Mouse (Mus musculus): Measurements from ENCODE around the gene Acsf3. TPM values are rescaled to one million over a fixed set of nuclear protein-coding genes. Genes with fewer than 3 reads are reported as not detected.
A peak's percentile ranks its signal among the peaks of the same experiment; 100 is the strongest.

Acsf3 gene
- 15.4 and 17.5 TPM in 2 replicates for polyA plus RNA-seq (2014; fragmentation: Nextera tagmentation; extraction: Ambion mirVana)

DNA sequence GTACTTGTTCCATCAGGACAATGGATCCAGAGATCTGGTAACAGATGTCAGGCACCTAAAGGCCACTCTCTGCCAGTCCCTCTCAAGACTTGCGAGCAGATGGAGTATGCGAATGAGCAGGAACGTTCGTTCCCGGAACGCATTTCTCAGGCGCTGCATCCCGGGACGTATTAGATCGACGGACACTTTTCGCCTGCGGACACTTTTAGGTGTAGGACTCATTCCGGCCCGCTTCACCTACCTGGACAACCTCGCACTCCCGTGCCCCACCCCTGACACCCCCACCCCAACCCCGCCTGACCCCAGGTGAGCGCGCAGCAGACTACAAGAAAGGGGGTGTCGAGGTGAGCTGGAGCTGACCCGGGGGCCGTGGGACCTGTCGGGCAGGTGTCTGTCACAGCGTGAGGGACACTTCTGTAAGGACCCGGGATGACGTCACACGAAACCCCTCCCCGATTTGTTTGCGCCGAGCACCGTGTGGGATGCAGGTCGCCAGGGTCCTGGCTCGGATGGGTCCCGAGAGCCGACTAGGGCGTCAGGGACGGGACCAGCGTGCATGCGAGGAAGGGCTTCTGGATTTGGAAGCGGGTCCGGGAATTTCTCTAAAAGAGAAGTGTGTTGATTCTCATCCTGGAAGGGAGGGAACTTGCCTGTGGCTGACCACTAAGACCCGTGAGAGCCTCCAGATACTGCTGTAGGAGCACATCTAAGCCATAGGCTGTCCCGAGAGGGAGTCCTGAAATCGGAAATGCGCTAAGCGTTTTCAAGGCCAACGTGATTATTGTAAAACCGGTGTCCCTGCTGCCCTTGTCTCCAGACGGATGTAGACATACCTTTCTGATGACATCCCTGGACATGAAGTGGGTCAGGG is at the start of gene Acsf3:
Acsf3 (plus strand) TSS at position 202 of the 871 bp plus-strand sequence.
- peak within 1 kb of the TSS; percentile 82 for H3K9ac ChIP-seq (ENCODE audit: low read depth, low read length)
- H3K4me3 ChIP-seq (ENCODE audit: low read depth, low read length): peak within 1 kb of the TSS; percentile 72
- H3K4me2 ChIP-seq: peak within 1 kb of the TSS; percentile 61
- no peaks in the 10 kb centered on the region for H3K9me3 ChIP-seq (replicated peaks; ENCODE audit: control insufficient read depth, low read length)
- peak; percentile 50; the same call in 1 of the 2 replicates for ATAC-seq (replicated peaks; ENCODE audit: insufficient number of reproducible peaks, low FRiP score, low TSS enrichment)
- H3K27ac ChIP-seq (ENCODE audit: low read depth, low read length): no peak within 1 kb of the TSS
- H3K27me3 ChIP-seq (ENCODE audit: control insufficient read depth, insufficient read depth, low read length): peaks cover 10% of the 10 kb centered on the region; the same call in 1 of the 2 replicates
- 2% methylated on average over 50 of the region's 50 CpGs for WGBS (ENCODE audit: insufficient replicate concordance)
- no peaks in the 10 kb centered on the region for H3K36me3 ChIP-seq (ENCODE audit: control insufficient read depth, insufficient read depth, low read length)
- 0 out of 2 replicates have a peak, but pooled peaks cover 2% of the 10 kb centered on the region for H3K4me1 ChIP-seq (ENCODE audit: control insufficient read depth, insufficient read depth, low read length)

DNA sequence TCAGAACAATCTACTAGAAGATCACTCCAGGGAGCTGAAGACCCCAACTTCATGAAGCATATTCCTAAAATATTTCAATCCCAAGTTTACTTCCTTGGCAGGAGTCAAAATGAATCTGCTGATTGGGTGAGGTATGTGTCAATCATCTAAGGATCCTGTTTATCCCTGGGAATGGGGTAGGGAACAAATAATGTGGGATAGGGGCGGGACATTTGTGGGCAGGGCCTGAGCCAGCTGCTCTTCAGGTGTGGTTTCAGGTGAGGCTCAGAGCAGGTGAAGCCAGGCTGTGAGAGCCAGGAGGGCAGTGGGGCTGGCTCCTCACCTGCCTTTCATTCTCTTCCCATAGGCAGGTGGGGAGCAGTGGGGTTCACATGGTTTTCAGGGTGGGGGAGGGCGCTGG is 48.5 kb upstream of the Acsf3 start:
- 67% methylated on average over 2 of the region's 2 CpGs for WGBS (ENCODE audit: insufficient replicate concordance)
- Histone ChIP-seq H3K9ac (ENCODE audit: low read depth, low read length) (no peak overlapping the region), H3K4me3 (ENCODE audit: low read depth, low read length) (no peak overlapping the region), H3K4me1 (ENCODE audit: control insufficient read depth, insufficient read depth, low read length) (no peaks in the 10 kb centered on the region), H3K27me3 (ENCODE audit: control insufficient read depth, insufficient read depth, low read length) (peaks cover 7% of the 10 kb centered on the region), H3K27ac (ENCODE audit: low read depth, low read length) (no peak overlapping the region), H3K4me2 (no peak overlapping the region), H3K36me3 (ENCODE audit: control insufficient read depth, insufficient read depth, low read length) (no peaks in the 10 kb centered on the region), H3K9me3 (replicated peaks; ENCODE audit: control insufficient read depth, low read length) (no peaks in the 10 kb centered on the region)
- ATAC-seq (replicated peaks; ENCODE audit: insufficient number of reproducible peaks, low FRiP score, low TSS enrichment): no peak

DNA sequence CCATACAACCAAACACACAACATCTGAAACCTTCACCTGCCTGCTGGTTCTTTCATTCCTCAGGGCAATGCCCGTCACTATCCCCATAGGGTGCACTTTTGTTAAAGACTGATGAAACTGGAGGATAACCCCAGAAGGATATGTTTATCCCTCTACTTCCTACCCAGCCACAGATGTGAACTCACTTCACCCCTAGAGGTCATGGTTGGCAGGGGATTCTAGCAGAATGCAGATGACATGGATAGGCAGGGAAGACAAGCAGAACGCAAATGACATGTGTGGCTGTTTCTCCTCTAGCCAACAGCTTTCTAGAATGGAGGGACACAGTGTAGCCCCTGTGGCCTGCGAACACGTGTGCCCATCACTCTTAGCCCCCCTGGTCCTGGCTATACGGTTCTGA is 47.9 kb upstream of the Acsf3 start:
- WGBS (ENCODE audit: insufficient replicate concordance): 66% methylated on average over 5 of the region's 5 CpGs
- no peak overlapping the region for H3K27ac ChIP-seq (ENCODE audit: low read depth, low read length)
- H3K4me2 ChIP-seq: no peak overlapping the region
- H3K27me3 ChIP-seq (ENCODE audit: control insufficient read depth, insufficient read depth, low read length): peaks cover 9% of the 10 kb centered on the region
- no peak for ATAC-seq (replicated peaks; ENCODE audit: insufficient number of reproducible peaks, low FRiP score, low TSS enrichment)
- no peaks in the 10 kb centered on the region for H3K4me1 ChIP-seq (ENCODE audit: control insufficient read depth, insufficient read depth, low read length)
- H3K9ac ChIP-seq (ENCODE audit: low read depth, low read length): no peak overlapping the region
- H3K9me3 ChIP-seq (replicated peaks; ENCODE audit: control insufficient read depth, low read length): no peaks in the 10 kb centered on the region
- no peaks in the 10 kb centered on the region for H3K36me3 ChIP-seq (ENCODE audit: control insufficient read depth, insufficient read depth, low read length)
- no peak overlapping the region for H3K4me3 ChIP-seq (ENCODE audit: low read depth, low read length)

DNA sequence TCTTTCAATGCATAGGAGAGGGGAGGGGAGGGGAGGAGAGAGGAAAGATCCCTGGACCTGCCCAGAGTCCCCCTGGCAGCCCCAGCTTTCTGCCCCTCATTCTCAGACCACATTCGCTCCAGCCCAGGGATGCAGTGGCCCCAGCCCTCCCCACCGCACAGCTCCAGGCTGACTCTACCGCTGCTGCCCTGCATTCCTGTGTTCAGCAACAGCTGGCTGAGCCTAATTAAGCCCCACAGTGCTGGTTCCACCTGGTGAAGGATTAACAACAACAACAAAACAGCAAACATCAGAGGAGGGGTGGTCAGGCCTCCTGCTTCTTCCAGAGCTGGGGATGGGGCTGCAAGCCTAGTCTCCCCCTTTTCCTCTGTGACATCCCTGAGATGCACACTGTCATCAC is 46.7 kb upstream of the Acsf3 start:
- Histone ChIP-seq H3K27me3 (ENCODE audit: control insufficient read depth, insufficient read depth, low read length) (peaks cover 12% of the 10 kb centered on the region), H3K9me3 (replicated peaks; ENCODE audit: control insufficient read depth, low read length) (no peaks in the 10 kb centered on the region), H3K27ac (ENCODE audit: low read depth, low read length) (no peak overlapping the region), H3K4me2 (no peak overlapping the region), H3K36me3 (ENCODE audit: control insufficient read depth, insufficient read depth, low read length) (no peaks in the 10 kb centered on the region), H3K9ac (ENCODE audit: low read depth, low read length) (no peak overlapping the region), H3K4me3 (ENCODE audit: low read depth, low read length) (no peak overlapping the region), H3K4me1 (ENCODE audit: control insufficient read depth, insufficient read depth, low read length) (no peaks in the 10 kb centered on the region)
- no peak for ATAC-seq (replicated peaks; ENCODE audit: insufficient number of reproducible peaks, low FRiP score, low TSS enrichment)
- 21% methylated on average over 3 of the region's 3 CpGs for WGBS (ENCODE audit: insufficient replicate concordance)

DNA sequence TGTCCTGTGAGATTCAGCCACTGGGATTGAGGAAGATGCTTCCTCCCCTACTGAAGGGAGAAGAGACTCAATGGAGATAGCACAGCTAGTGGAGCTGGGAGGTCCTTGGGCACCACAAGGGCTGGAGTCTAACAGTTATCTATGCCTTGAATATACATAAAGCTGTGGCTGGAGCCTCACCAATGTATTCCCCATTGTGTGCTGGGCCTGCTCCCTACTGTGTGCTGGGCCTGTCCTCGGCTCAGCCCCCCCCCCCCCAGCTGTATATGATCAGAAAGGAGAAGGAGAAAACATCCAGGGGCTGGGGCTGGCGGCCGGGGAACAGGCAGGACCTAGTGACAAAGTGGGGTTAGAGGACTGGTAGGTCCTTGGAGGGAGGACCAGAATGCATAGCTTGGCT is 40.2 kb upstream of the Acsf3 start:
- Histone ChIP-seq H3K27me3 (ENCODE audit: control insufficient read depth, insufficient read depth, low read length) (peaks cover 25% of the 10 kb centered on the region), H3K36me3 (ENCODE audit: control insufficient read depth, insufficient read depth, low read length) (no peaks in the 10 kb centered on the region), H3K9ac (ENCODE audit: low read depth, low read length) (no peak overlapping the region), H3K9me3 (replicated peaks; ENCODE audit: control insufficient read depth, low read length) (no peaks in the 10 kb centered on the region), H3K4me2 (peak overlapping the region; percentile 34), H3K27ac (ENCODE audit: low read depth, low read length) (0 out of 2 replicates have a peak overlapping the region, but pooled peaks have one; percentile 41), H3K4me1 (ENCODE audit: control insufficient read depth, insufficient read depth, low read length) (peaks cover 33% of the 10 kb centered on the region), H3K4me3 (ENCODE audit: low read depth, low read length) (no peak overlapping the region)
- WGBS (ENCODE audit: insufficient replicate concordance): 55% methylated on average over 3 of the region's 3 CpGs
- no peak for ATAC-seq (replicated peaks; ENCODE audit: insufficient number of reproducible peaks, low FRiP score, low TSS enrichment)

DNA sequence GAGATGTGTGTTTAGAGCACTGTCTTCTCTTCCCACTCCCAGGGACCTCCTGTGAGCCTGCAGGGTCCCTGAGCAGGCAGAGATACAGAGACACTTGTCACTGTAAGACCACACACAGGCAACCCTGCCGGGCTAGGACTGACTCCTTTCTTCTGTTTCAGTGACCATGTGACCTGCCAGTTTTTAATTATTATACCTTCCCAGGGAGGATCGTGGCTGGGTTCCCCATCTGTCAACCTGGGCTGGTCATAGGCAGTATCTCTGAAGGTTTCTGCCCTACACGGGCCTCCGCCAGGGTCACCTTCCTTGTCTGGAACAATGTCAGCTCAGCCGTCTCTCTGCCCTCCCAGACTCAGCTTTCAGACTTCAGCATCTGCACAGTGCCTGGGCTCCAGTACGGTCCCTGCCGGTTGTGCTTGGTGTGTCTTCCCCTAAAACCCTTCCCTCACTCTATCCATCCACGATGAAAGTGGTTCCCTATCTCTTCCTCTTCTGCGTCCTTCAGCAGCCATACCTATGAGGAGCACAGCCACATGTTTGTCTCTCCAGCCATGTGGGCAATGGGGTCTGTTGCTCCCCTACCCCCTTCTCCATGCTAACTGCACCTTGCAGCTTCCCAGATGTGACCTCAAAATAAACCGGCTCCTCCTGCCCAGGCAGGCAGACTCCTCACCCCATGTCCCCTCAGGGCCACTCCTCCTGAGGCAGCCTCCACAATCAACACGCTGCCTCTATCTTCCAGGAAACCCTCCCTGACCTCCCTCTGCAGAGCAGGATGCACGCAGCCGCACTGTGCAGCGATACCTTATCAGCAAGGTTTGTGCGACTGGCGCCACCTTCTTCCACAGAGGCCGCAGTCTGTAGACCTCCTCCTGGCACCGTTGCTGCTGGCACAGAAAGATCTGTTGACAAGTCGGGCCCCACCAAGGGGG is 39.5 kb upstream of the Acsf3 start:
- Histone ChIP-seq H3K9me3 (replicated peaks; ENCODE audit: control insufficient read depth, low read length) (no peaks in the 10 kb centered on the region), H3K9ac (ENCODE audit: low read depth, low read length) (no peak overlapping the region), H3K4me3 (ENCODE audit: low read depth, low read length) (peak overlapping the region; percentile 6), H3K4me1 (ENCODE audit: control insufficient read depth, insufficient read depth, low read length) (peaks cover 33% of the 10 kb centered on the region), H3K36me3 (ENCODE audit: control insufficient read depth, insufficient read depth, low read length) (no peaks in the 10 kb centered on the region), H3K27me3 (ENCODE audit: control insufficient read depth, insufficient read depth, low read length) (peaks cover 32% of the 10 kb centered on the region), H3K4me2 (peak overlapping the region; percentile 34), H3K27ac (ENCODE audit: low read depth, low read length) (peak overlapping the region; percentile 41; the same call in 1 of the 2 replicates)
- 18% methylated on average over 19 of the region's 19 CpGs for WGBS (ENCODE audit: insufficient replicate concordance)
- peak; percentile 74 for ATAC-seq (replicated peaks; ENCODE audit: insufficient number of reproducible peaks, low FRiP score, low TSS enrichment)

DNA sequence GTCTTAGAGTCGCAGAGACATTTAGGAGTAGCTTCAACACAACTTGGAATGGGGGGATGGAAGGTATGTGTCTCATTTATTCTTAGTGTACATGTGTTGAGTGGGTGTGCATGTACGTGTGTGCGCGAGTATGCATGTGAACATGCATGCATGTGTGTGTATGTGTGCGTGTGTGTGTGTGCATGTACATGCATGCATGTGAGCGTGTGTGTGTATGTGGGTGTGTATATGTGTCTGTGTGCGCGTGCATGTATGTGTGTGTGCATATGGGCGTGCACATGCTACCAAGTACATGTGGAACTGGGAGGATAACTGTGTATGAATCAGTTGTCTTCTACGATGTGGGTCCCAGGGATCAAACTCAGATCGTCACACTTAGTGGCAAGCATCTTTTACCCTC is 38.7 kb upstream of the Acsf3 start:
- peak overlapping the region; percentile 34 for H3K4me2 ChIP-seq
- 80% methylated on average over 11 of the region's 11 CpGs for WGBS (ENCODE audit: insufficient replicate concordance)
- no peak overlapping the region for H3K9ac ChIP-seq (ENCODE audit: low read depth, low read length)
- H3K36me3 ChIP-seq (ENCODE audit: control insufficient read depth, insufficient read depth, low read length): no peaks in the 10 kb centered on the region
- H3K4me3 ChIP-seq (ENCODE audit: low read depth, low read length): peak overlapping the region; percentile 6; the same call in 1 of the 2 replicates
- H3K27me3 ChIP-seq (ENCODE audit: control insufficient read depth, insufficient read depth, low read length): peaks cover 40% of the 10 kb centered on the region
- no peak for ATAC-seq (replicated peaks; ENCODE audit: insufficient number of reproducible peaks, low FRiP score, low TSS enrichment)
- 0 out of 2 replicates have a peak overlapping the region, but pooled peaks have one; percentile 4 for H3K27ac ChIP-seq (ENCODE audit: low read depth, low read length)
- H3K4me1 ChIP-seq (ENCODE audit: control insufficient read depth, insufficient read depth, low read length): peaks cover 33% of the 10 kb centered on the region
- no peaks in the 10 kb centered on the region for H3K9me3 ChIP-seq (replicated peaks; ENCODE audit: control insufficient read depth, low read length)

DNA sequence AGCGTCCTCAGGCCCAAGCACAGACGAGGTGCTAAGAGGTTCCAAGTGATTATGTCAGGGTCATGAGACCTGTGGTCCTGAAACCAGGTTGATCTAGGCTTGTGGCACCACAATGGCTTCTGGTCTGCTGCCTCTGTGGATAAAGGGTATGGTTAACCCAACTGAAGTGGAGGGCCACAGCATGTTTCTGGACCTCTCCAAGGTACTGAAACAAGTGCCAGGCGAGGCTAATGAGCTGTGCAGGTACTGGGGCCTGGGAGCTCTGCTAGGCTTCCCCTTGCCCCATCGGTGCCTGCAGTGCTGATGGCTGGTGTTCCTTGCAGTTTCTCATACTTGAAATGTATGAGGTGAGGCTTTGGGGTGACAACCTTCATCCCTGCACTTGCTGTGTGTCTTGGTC is 38.2 kb upstream of the Acsf3 start:
- no peak for ATAC-seq (replicated peaks; ENCODE audit: insufficient number of reproducible peaks, low FRiP score, low TSS enrichment)
- Histone ChIP-seq H3K4me3 (ENCODE audit: low read depth, low read length) (no peak overlapping the region), H3K9me3 (replicated peaks; ENCODE audit: control insufficient read depth, low read length) (no peaks in the 10 kb centered on the region), H3K27me3 (ENCODE audit: control insufficient read depth, insufficient read depth, low read length) (peaks cover 41% of the 10 kb centered on the region), H3K27ac (ENCODE audit: low read depth, low read length) (no peak overlapping the region), H3K4me2 (peak overlapping the region; percentile 34), H3K4me1 (ENCODE audit: control insufficient read depth, insufficient read depth, low read length) (peaks cover 33% of the 10 kb centered on the region), H3K9ac (ENCODE audit: low read depth, low read length) (no peak overlapping the region), H3K36me3 (ENCODE audit: control insufficient read depth, insufficient read depth, low read length) (no peaks in the 10 kb centered on the region)
- WGBS (ENCODE audit: insufficient replicate concordance): 47% methylated on average over 4 of the region's 4 CpGs
